Comparison of ENCODE assay signal across 8 mouse cellular contexts in genomic region chr4:155468952-155469351, GRCm38 (mm10). TPM values are rescaled to one million over a fixed set of nuclear protein-coding genes. Genes with fewer than 3 reads are reported as not detected.
DNase-seq lines count a peak whose midpoint lies in the region; ATAC-seq and TF ChIP-seq lines count a peak whose summit lies in the region.

Tmem52 (plus strand) TSS chr4:155469114.

- no peaks in the 10 kb centered on the region for H3K36me3 ChIP-seq in forebrain, embryonic 10.5 days (replicated peaks)
- no peaks in the 10 kb centered on the region for H3K36me3 ChIP-seq in forebrain, postnatal 0 days (ENCODE audit: insufficient read depth)
- H3K36me3 ChIP-seq in intestine, postnatal 0 days (ENCODE audit: control insufficient read depth, insufficient read depth), result no peaks in the 10 kb centered on the region
- H3K36me3 ChIP-seq in stomach, embryonic 14.5 days (ENCODE audit: control insufficient read depth, insufficient read depth, low read length), result no peaks in the 10 kb centered on the region

- no peak within 1 kb of the TSS for H3K9ac ChIP-seq in forebrain, postnatal 0 days
- H3K9ac ChIP-seq in intestine, postnatal 0 days (ENCODE audit: low read depth, low read length), result peak within 1 kb of the TSS; percentile 46; the same call in 1 of the 2 replicates
- no peak within 1 kb of the TSS; the same call in 1 of the 2 replicates for H3K9ac ChIP-seq in stomach, embryonic 14.5 days (replicated peaks; ENCODE audit: low read depth, low read length)

- H3K4me3 ChIP-seq in forebrain, embryonic 10.5 days, result peak within 1 kb of the TSS; percentile 42
- H3K4me3 ChIP-seq in forebrain, postnatal 0 days (ENCODE audit: low read depth, low read length), result no peak within 1 kb of the TSS
- H3K4me3 ChIP-seq in brown adipose tissue, adult 24 weeks (ENCODE audit: insufficient read depth, low read depth, low read length), result peak within 1 kb of the TSS; percentile 42
- H3K4me3 ChIP-seq in intestine, postnatal 0 days (ENCODE audit: low read depth, low read length), result peak within 1 kb of the TSS; percentile 38
- peak within 1 kb of the TSS; percentile 53 for H3K4me3 ChIP-seq in lung, adult 2 months (replicated peaks; ENCODE audit: extremely low read depth, low read depth, low read length)
- peak within 1 kb of the TSS; percentile 21; the same call in 1 of the 2 replicates for H3K4me3 ChIP-seq in stomach, embryonic 14.5 days (ENCODE audit: low read depth, low read length)

- no peak for ATAC-seq in forebrain, postnatal 0 days
- ATAC-seq in intestine, postnatal 0 days, result peak; percentile 72
- ATAC-seq in stomach, embryonic 14.5 days (ENCODE audit: insufficient number of reproducible peaks, insufficient read depth, low FRiP score, low read depth), result peak; percentile 60; the same call in 1 of the 2 replicates

- H3K9me3 ChIP-seq in forebrain, embryonic 10.5 days, result no peaks in the 10 kb centered on the region
- no peaks in the 10 kb centered on the region for H3K9me3 ChIP-seq in forebrain, postnatal 0 days (ENCODE audit: low read length)
- H3K9me3 ChIP-seq in intestine, postnatal 0 days (ENCODE audit: control insufficient read depth), result no peaks in the 10 kb centered on the region
- no peaks in the 10 kb centered on the region for H3K9me3 ChIP-seq in stomach, embryonic 14.5 days (ENCODE audit: control insufficient read depth, low read depth, low read length)

- no peak for TF ChIP-seq POLR2A in lung, adult 2 months (IDR thresholded peaks at IDR 0.05; ENCODE audit: borderline replicate concordance, extremely low read depth, low read depth, low read length)

- 8% methylated on average over 21 of the region's 21 CpGs for WGBS in forebrain, embryonic 10.5 days
- WGBS in forebrain, postnatal 0 days, result 10% methylated on average over 20 of the region's 21 CpGs
- WGBS in intestine, postnatal 0 days, result 8% methylated on average over 21 of the region's 21 CpGs
- 10% methylated on average over 21 of the region's 21 CpGs for WGBS in lung, adult 2 months
- WGBS in stomach, embryonic 14.5 days, result 12% methylated on average over 21 of the region's 21 CpGs

- peaks cover 31% of the 10 kb centered on the region for H3K27me3 ChIP-seq in forebrain, embryonic 10.5 days (ENCODE audit: poor library complexity, severe bottlenecking)
- H3K27me3 ChIP-seq in forebrain, postnatal 0 days (ENCODE audit: insufficient read depth, low read length), result no peaks in the 10 kb centered on the region
- H3K27me3 ChIP-seq in intestine, postnatal 0 days (replicated peaks; ENCODE audit: control insufficient read depth, insufficient read depth, low read length), result no peaks in the 10 kb centered on the region
- no peaks in the 10 kb centered on the region for H3K27me3 ChIP-seq in stomach, embryonic 14.5 days (ENCODE audit: control insufficient read depth, insufficient read depth, low read length)

- H3K27ac ChIP-seq in forebrain, embryonic 10.5 days, result peak within 1 kb of the TSS; percentile 48; the same call in 1 of the 2 replicates
- no peak within 1 kb of the TSS for H3K27ac ChIP-seq in forebrain, postnatal 0 days (ENCODE audit: low read depth, low read length)
- H3K27ac ChIP-seq in brown adipose tissue, adult 24 weeks (replicated peaks; ENCODE audit: low read depth, low read length), result no peak within 1 kb of the TSS
- H3K27ac ChIP-seq in intestine, postnatal 0 days (ENCODE audit: low read depth, low read length), result no peak within 1 kb of the TSS
- no peak within 1 kb of the TSS for H3K27ac ChIP-seq in stomach, embryonic 14.5 days (ENCODE audit: low read length)

- H3K4me1 ChIP-seq in forebrain, embryonic 10.5 days, result peaks cover 16% of the 10 kb centered on the region
- no peaks in the 10 kb centered on the region for H3K4me1 ChIP-seq in forebrain, postnatal 0 days (ENCODE audit: insufficient read depth)
- peaks cover 11% of the 10 kb centered on the region; the same call in 1 of the 2 replicates for H3K4me1 ChIP-seq in brown adipose tissue, adult 24 weeks (ENCODE audit: control insufficient read depth, insufficient read depth, insufficient read length, low read length)
- no peaks in the 10 kb centered on the region for H3K4me1 ChIP-seq in intestine, postnatal 0 days (replicated peaks; ENCODE audit: control insufficient read depth, insufficient read depth, low read length)
- H3K4me1 ChIP-seq in lung, adult 2 months (ENCODE audit: control insufficient read depth, insufficient read depth, low read length), result peaks cover 6% of the 10 kb centered on the region; the same call in 1 of the 2 replicates
- peaks cover 3% of the 10 kb centered on the region; the same call in 1 of the 2 replicates for H3K4me1 ChIP-seq in stomach, embryonic 14.5 days (ENCODE audit: control insufficient read depth, insufficient read depth, low read length)

- no peak for DNase-seq in forebrain, embryonic 10.5 days (ENCODE audit: extremely low spot score, low spot score)
- DNase-seq in forebrain, postnatal 0 days, result no peak
- peak in 1 of 2 experiments; percentile 50 for DNase-seq in gastrocnemius, postnatal 4 days (ENCODE audit: low spot score in 2 of 2)
- peak; percentile 40 for DNase-seq in lung, adult 2 months
- DNase-seq in layer of hippocampus, adult 9-10 months (ENCODE audit: low spot score), result no peak

- TF ChIP-seq CTCF in forebrain, postnatal 0 days (IDR thresholded peaks at IDR 0.05; ENCODE audit: low read depth), result no peak
- no peak for TF ChIP-seq CTCF in intestine, postnatal 0 days (IDR thresholded peaks at IDR 0.05; ENCODE audit: low read depth)
- TF ChIP-seq CTCF in lung, adult 2 months (IDR thresholded peaks at IDR 0.05; ENCODE audit: insufficient read depth, low read length), result no peak

- no peak within 1 kb of the TSS for H3K4me2 ChIP-seq in forebrain, postnatal 0 days (ENCODE audit: low read depth)
- peak within 1 kb of the TSS; percentile 83 for H3K4me2 ChIP-seq in intestine, postnatal 0 days (replicated peaks; ENCODE audit: low read depth)
- H3K4me2 ChIP-seq in stomach, embryonic 14.5 days (replicated peaks; ENCODE audit: low read depth, low read length), result peak within 1 kb of the TSS; percentile 44

RNA-seq across cellular contexts. Expression of gene Tmem52, which starts in this region (rescaled TPM):
- not detected in 2 replicates for polyA plus RNA-seq in forebrain, embryonic 10.5 days (2016; fragmentation: Nextera tagmentation; extraction: Ambion mirVana)
- total RNA-seq in forebrain, postnatal 0 days (2014; rRNA removed), result 0.52 TPM in 1 of 2 replicates, not detected in the other
- 0.23 and 0.29 TPM in 2 replicates for polyA plus RNA-seq in forebrain, postnatal 0 days (2015; fragmentation: Nextera tagmentation; extraction: Ambion mirVana)
- polyA plus RNA-seq in brown adipose tissue, adult 24 weeks (2012; ENCODE audit: insufficient read depth, insufficient read length, missing spikeins), result 1.1 and 3.7 TPM in 2 replicates
- 10 to 100 TPM; 65.3 to 85.5 TPM for total RNA-seq in gastrocnemius, postnatal 4 days (2021)
- 15.9 and 16.2 TPM in 2 replicates for polyA plus RNA-seq in intestine, postnatal 0 days (2015; fragmentation: Nextera tagmentation; extraction: Ambion mirVana)
- polyA plus RNA-seq in lung, adult 2 months (2012; rRNA removed), result 3.5 and 5.2 TPM in 2 replicates
- 0.29 TPM in 1 of 2 replicates, not detected in the other for polyA plus RNA-seq in stomach, embryonic 14.5 days (2014; fragmentation: Nextera tagmentation; extraction: Ambion mirVana)

Comparison
In these comparisons a context has a peak if more than half of its experiments do, and no peak if none do; other contexts are left out.
1. RNA of gene Tmem52 (total RNA-seq): 65.3 to 85.5 TPM in gastrocnemius, postnatal 4 days; 0.52 TPM in forebrain, postnatal 0 days; every median in the first group is over 10 times any median in the second.
2. Peak in ATAC-seq, H3K4me3 ChIP-seq and H3K4me2 ChIP-seq in stomach, embryonic 14.5 days; RNA of the gene not detected or under 1 TPM.